Mouse (Mus musculus) bone marrow, adult 2 months (tissue): ENCODE measurements around the gene Kcnk3.

Experiments
- CTCF ChIP-seq: fragments of 200-500 bp; IDR thresholded peaks from 2 replicates; pipeline ENCODE4 v1.5.1; 2011; ENCODE audit warnings: low read length, control low read depth; ENCODE audit not compliant: control insufficient read depth, insufficient read depth
- POLR2A ChIP-seq: fragments of 200-500 bp; IDR thresholded peaks from 2 replicates; pipeline ENCODE4 v1.6.1; 2011; ENCODE audit warnings: low read depth, mild to moderate bottlenecking, control low read depth, low read length, borderline replicate concordance; ENCODE audit not compliant: control insufficient read depth

GRCm38 (mm10) chr5:30559986-30560493 is 27.9 kb upstream of the Kcnk3 start:
- no peak for TF ChIP-seq CTCF
- no peak for TF ChIP-seq POLR2A
